Mouse (Mus musculus) G1E-ER4 (cell line): ENCODE data around the gene 1700066M21Rik. TPM values are rescaled to one million over a fixed set of nuclear protein-coding genes. Genes with fewer than 3 reads are reported as not detected.

ENCODE experiments used
- GATA1 ChIP-seq: IDR thresholded peaks from one replicate; pipeline ENCODE4 v1.8.0; 2012; ENCODE audit warnings: low read length, inconsistent platforms
- polyA plus RNA-seq: library from polyadenylated mRNA; stranded (reverse); fragments of >175 nt; gene quantifications from 2 replicates; pipeline ENCODE4 v1.2.3, GENCODE M21; 2012

The 1700066M21Rik gene
- polyA plus RNA-seq, 1 experiment, result 33.1 TPM

DNA sequence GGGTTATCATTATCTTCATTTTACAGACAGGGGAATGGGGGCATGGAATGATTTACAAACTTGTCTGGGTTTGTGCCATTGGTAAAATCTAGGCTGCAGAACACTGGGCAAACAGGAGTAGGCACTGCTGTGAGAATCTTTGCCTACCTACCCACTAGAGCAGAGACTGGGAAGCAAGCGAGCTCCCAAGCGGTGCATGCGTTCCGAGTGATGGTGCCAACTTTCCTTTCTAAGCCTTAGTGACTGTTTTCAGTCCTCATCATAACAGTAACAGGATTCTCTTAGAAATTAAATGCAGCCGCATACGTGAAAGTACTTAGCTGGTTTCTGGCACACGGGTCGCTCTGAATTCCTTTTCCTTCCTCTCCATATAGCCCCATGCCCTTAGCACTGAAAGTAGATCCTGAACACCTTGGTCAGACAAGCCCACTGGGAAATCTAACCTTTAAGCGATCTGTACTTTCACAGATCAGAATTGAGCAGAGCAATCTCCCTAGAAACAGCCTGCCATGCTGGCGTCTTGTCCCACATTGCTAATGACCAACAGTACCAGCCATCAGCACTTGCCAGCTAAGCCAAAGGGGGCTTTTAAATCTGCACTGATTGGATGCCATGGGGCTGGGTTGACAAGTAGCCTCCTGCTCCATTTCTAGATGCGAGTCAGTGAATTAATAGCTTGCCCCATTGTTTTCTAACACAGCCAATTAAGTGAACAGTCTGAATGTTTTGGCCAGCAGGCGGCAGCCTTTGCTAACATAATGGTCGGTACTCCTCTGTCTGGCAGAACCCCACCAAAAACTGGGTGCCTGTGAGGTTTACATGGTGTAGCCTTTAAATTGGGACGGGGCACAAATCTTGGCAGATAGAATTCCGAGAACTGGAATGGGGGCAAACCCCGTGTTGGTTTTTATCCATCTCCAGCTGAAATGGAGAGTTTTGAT, 51.2 kb downstream of the 1700066M21Rik start:
- TF ChIP-seq GATA1, result no peak

DNA sequence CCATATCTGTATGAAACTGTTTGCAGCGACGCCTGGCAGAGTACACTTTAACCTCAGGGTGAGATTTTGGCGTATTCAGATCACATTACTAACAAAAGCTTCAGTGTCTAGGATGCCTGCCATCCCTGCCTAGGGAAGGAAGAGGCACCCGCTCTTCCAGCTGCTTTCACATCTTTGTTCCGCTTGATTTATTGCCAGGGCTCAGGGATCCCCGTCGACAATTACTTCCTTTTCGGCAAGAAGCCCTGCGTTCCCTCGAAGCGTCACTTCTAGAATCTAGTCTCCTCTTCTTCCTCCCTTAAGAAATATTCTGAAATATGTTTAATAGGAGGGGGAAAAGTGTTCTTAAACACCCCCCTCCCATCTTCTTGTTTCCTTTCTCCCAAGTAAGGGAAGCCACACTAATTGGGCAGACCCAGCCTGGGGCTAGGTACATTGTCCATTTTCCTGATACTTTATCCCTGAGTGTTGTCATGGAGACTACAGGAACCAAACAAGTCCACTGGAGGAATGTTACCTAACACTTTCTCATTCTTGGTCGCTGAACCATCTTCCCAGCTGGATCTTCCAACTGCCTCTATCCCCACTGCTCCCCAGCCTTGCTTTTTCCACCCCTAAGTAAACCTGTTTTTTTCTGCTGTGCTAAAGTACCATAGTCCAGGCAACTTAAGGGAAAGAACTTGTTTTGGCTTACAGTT, 52.5 kb downstream of the 1700066M21Rik start:
- no peak for TF ChIP-seq GATA1

DNA sequence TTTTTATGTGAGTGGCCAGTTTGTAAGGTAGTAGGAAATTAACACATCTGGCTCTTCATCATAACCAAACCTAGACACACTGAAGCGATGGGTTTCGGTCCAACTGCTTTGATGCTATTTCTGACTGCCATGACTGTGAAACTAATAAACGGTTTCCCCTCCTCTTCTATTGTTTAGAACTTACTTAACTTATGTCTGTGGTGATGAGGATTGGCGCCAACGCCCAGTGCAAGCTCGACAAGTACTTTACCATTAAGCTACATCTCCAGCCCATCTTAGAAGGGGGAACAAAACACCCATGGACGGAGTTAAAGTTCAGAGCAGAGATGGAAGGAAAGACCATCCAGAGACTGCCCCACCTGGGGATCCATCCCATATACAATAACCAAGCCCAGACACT, 55.7 kb downstream of the 1700066M21Rik start:
- no peak for TF ChIP-seq GATA1

Other genes with a start within 250 kb of the 1700066M21Rik start
- gene Maip1, start 28.7 kb downstream of the 1700066M21Rik start, polyA plus RNA-seq, result 34.8 and 35.0 TPM in 2 replicates
- gene Tyw5, start 29.5 kb downstream of the 1700066M21Rik start, polyA plus RNA-seq, result 1.7 TPM in 2 replicates